Mouse (Mus musculus): Measurements from ENCODE around the gene Dock3. TPM values are rescaled to one million over a fixed set of nuclear protein-coding genes. Genes with fewer than 3 reads are reported as not detected.

The Dock3 gene
- polyA plus RNA-seq, 1 experiment = 21.8 TPM

DNA sequence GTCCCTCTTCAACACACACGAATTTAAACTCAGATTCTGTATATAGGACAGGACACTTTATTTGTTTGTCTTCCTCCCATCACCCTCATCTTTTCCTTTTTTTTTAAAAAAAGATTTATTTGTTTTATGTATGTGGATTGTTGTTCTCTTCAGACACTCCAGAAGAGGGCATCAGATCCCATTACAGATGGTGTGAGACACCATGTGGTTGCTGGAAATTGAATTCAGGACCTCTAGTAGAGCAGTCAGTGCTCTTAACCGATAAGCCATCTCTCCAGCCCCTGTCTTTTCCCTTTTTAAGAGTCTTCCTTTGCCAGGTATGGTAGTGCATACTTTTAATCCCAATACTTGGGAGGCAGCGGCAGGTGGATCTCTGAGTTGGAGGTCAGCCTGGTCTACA, 375.0 kb downstream of the Dock3 start:
- Histone ChIP-seq H3K27ac (ENCODE audit: control insufficient read depth, insufficient read depth, low read depth, low read length) (no peak overlapping the region), H3K4me1 (ENCODE audit: control insufficient read depth, insufficient read depth, low read length) (no peaks in the 10 kb centered on the region), H3K27me3 (ENCODE audit: control insufficient read depth, insufficient read depth, low read length) (no peaks in the 10 kb centered on the region), H3K36me3 (ENCODE audit: control insufficient read depth, insufficient read depth, low read length) (peaks cover 2% of the 10 kb centered on the region), H3K4me3 (ENCODE audit: control insufficient read depth, low read depth, low read length) (no peak overlapping the region)
- TF ChIP-seq CTCF (IDR thresholded peaks at IDR 0.05; ENCODE audit: control insufficient read depth, insufficient read depth, insufficient replicate concordance, low read depth, low read length) = no peak
- no peak for TF ChIP-seq POLR2A (IDR thresholded peaks at IDR 0.05; ENCODE audit: control insufficient read depth, low read depth, low read length)

Other genes starting within 250 kb of the Dock3 start
- gene Mapkapk3, start 58.0 kb upstream of the Dock3 start, polyA plus RNA-seq (2012; rRNA removed) = 4.1 and 5.2 TPM in 2 replicates
- gene Cish, start 64.1 kb upstream of the Dock3 start, polyA plus RNA-seq (2012; rRNA removed) = 2.7 and 3.8 TPM in 2 replicates
- gene Hemk1, start 106.4 kb upstream of the Dock3 start, polyA plus RNA-seq (2012; rRNA removed) = 22.0 TPM in 2 replicates
- gene 6430571L13Rik, start 108.7 kb upstream of the Dock3 start, polyA plus RNA-seq (2012; rRNA removed) = 0.40 and 0.53 TPM in 2 replicates
- 5.2 and 8.2 TPM in 2 replicates for gene Cacna2d2, start 167.7 kb upstream of the Dock3 start, polyA plus RNA-seq (2012; rRNA removed)

Data from testis, adult 2 months (tissue).